Mouse (Mus musculus) lung, postnatal 4 days (tissue): ENCODE results near the gene Gzmm.

Source experiments
- DNase-seq, 2 experiments: peaks; one replicate each; pipeline ENCODE4 v3.0.0; 2021

Gzmm gene

DNA sequence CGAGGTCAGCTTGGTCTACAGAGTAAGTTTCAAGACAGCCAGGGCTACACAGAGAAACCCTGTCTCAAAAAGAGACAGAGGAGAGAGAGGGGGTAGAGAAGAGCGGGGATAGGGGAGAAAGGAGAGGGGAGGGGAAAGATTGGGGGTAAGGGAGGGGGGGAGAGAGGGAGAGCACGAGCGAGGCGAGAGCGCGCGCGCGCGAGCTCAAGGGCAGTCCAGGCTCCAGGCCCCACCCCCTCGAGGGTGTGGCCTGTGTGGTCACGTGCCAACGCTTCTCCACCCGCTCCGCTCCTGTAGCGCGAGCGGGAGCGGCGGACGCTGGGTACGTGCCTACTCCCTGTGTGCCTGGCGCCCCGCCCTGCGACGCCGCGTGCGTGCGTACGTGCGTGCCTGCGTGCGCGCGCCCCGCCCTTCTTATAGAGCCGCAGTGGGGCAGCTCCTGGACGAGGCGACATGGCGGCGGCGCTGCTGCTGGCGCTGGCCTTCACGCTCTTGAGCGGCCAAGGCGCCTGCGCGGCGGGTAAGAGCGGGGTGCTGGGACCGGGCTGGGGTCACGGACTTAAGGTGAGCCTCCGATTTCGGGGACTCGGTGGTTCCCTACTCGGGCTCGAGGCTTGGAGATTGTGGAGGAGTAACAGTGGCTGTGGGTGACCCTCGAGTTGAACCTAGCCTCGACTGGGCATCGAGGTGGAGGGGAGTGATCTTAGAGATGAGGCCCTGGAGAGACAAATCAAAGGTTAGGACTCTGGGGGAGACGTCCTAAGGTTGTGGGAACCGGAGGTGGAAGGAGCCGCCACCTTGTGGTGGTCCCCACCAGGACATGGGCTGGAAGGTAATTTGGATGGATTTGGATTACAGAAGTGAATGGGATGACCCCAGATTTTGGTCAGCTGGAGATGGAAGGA, 15.5 kb downstream of the Gzmm start, which contains the start of gene Bsg:
Gene Bsg, plus strand, starts transcription at position 427 of the 905 bp plus-strand sequence.
- peak; percentile 99 to 100 for DNase-seq

- no peak for DNase-seq
These were observed 16.1 kb downstream of the Gzmm start for GRCm38 (mm10) chr10:79704970-79705360.

- no peak for DNase-seq
These were observed 17.1 kb downstream of the Gzmm start for GRCm38 (mm10) chr10:79705951-79706350.

- DNase-seq: no peak
These were observed 17.7 kb downstream of the Gzmm start for GRCm38 (mm10) chr10:79706406-79707094.

DNA sequence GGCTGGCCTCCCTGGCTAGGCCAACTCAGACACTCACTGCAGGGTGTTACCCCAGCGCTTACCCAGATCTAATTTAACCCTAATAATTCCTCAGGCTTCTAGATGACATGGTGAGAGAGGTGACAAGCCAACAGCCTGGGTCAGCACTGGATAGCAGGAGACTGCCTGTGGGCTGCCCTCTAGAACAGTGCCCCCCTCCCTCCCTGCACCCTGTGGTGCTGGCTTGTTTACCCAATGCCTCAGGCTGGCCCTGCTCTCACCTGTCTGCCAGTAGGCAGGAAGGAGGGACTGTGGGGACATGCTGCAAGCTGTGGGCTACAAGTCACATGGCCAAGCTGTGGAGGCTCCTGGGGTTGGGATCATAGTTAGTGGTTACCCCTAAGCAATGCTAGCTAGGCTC, 18.3 kb downstream of the Gzmm start:
- no peak for DNase-seq

- no peak for DNase-seq
These were observed 18.9 kb downstream of the Gzmm start for GRCm38 (mm10) chr10:79707759-79708158.

DNA sequence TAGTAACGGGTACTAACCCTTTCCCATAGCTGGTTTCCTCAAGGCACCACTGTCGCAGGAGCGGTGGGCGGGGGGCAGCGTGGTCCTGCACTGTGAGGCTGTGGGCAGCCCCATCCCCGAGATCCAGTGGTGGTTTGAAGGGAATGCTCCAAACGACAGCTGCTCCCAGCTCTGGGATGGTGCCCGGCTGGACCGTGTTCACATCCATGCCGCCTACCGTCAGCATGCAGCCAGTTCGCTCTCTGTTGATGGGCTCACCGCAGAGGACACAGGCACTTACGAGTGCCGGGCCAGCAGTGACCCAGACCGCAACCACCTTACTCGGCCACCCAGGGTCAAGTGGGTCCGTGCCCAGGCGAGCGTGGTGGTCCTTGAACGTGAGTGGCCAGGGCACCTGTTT, 19.8 kb downstream of the Gzmm start:
- no peak for DNase-seq

GRCm38 (mm10) chr10:79709307-79709706, 20.5 kb downstream of the Gzmm start:
- no peak for DNase-seq

DNA sequence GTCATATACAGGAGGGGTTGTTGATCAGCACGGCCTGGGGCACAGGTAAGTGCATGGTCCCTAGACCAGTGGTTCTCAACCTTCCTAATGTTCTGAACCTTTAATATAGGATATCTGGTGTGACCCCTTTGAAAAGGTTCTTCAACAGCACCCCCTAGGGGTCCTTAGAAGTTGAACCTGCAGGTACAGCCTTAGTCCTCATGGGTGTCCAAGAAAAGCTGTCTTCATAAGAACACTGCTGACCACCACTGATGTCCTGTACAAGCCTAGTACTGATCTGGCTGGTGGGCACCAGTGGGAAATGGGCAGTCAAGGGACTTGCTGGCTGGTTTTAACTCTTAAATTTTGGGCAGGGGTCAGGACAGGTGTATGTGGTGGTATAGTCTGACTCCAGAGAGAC, 23.2 kb downstream of the Gzmm start:
- no peak for DNase-seq

GRCm38 (mm10) chr10:79712499-79713126, 23.8 kb downstream of the Gzmm start:
- DNase-seq: peak; percentile 78 to 87

- DNase-seq: no peak
These were observed 24.3 kb downstream of the Gzmm start for GRCm38 (mm10) chr10:79713163-79713562.

- DNase-seq: peak in 1 of 2 experiments; percentile 29
These were observed 26.2 kb downstream of the Gzmm start for GRCm38 (mm10) chr10:79714996-79715395.

GRCm38 (mm10) chr10:79716254-79716987, 27.6 kb downstream of the Gzmm start, which contains the start of gene Hcn2:
TSS of gene Hcn2 (plus strand) at chr10:79716634.
- peak in 1 of 2 experiments; percentile 25 for DNase-seq

DNA sequence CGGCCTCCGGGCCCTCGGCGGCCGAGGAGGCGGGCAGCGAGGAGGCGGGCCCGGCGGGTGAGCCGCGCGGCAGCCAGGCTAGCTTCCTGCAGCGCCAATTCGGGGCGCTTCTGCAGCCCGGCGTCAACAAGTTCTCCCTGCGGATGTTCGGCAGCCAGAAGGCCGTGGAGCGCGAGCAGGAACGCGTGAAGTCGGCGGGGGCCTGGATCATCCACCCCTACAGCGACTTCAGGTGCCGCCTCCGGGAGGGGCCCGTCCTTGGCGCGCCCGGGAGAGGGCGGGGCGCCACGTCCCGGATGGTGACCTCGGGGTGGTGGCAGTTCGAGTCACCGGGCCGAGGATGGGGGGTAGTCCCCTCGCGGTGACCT, 28.2 kb downstream of the Gzmm start:
- DNase-seq: peak in 1 of 2 experiments; percentile 33

GRCm38 (mm10) chr10:79717640-79718357, 29.0 kb downstream of the Gzmm start:
- DNase-seq: peak; percentile 54 to 80

DNA sequence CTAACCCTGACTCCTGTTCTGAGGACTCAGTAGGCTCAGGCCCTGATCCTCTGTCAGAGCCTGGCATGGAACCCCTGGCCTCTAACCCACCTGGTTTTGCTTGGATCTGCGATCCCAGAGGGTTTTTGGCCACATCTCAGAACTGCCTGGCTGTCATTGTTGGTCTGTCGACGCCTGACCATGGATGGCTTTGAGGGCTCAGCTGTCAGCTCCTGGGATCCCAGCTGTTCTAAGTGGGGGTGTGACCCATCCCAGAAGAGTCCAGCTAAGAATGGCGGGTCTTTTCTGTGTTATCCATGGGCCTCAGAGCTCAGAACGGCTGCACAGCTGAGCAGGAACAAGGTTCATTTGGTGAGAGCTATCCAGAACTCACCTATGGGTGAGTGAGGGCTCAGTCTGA, 32.3 kb downstream of the Gzmm start:
- DNase-seq: no peak

DNA sequence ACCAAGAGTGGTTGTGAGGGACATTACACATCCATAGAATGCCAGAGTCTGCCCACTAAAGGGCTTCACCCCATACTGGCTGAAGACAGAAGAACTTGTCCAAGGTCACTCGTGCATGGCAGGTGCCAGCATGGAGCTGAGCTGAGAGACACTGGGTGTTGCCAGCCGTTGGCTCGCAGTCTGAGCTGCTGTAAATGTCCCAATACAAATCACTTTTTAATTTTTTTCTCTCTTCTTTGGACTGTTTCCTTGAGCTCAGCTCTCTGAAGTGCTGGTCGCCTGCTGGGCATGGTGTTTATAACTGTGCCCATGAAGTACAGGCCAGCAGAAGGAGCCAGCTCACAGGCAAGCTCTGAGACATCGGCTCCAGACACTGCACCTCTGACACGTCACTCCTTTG, 34.2 kb downstream of the Gzmm start:
- DNase-seq: no peak

DNA sequence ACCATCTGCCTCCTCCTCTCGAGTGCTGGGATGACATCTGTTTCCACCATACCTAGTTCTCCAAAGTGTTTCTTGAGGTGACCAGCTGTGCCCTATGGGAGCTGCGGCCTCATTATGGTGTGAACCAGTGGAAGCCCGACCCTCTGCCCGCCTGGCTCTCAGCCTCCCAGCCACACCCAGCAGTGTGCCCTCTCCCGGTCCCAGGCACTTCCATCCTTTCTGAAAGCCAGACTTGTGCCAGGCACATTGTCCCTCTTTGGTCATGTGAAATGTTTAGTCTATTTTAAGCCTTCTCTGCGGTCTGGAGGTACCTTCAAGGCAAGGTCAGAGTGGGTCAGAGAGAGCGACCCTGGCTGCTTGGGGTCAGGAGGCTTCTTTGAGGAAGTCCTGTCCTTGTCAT, 34.9 kb downstream of the Gzmm start:
- DNase-seq: no peak

DNA sequence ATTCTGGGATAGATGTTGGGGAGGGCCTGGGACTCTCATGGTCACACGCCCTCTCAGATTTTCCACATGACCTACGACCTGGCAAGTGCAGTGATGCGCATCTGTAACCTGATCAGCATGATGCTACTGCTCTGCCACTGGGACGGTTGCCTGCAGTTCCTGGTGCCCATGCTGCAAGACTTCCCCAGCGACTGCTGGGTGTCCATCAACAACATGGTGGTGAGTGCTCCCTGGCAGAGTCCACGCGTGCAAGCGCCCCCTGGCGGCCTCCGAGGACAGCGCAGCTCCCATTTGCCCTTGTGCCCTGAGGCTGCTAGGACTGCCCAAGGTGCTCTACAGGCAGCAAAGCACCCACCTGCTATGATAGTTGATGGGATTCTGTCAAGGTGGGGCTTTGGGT, 37.3 kb downstream of the Gzmm start:
- peak; percentile 60 to 72 for DNase-seq

DNA sequence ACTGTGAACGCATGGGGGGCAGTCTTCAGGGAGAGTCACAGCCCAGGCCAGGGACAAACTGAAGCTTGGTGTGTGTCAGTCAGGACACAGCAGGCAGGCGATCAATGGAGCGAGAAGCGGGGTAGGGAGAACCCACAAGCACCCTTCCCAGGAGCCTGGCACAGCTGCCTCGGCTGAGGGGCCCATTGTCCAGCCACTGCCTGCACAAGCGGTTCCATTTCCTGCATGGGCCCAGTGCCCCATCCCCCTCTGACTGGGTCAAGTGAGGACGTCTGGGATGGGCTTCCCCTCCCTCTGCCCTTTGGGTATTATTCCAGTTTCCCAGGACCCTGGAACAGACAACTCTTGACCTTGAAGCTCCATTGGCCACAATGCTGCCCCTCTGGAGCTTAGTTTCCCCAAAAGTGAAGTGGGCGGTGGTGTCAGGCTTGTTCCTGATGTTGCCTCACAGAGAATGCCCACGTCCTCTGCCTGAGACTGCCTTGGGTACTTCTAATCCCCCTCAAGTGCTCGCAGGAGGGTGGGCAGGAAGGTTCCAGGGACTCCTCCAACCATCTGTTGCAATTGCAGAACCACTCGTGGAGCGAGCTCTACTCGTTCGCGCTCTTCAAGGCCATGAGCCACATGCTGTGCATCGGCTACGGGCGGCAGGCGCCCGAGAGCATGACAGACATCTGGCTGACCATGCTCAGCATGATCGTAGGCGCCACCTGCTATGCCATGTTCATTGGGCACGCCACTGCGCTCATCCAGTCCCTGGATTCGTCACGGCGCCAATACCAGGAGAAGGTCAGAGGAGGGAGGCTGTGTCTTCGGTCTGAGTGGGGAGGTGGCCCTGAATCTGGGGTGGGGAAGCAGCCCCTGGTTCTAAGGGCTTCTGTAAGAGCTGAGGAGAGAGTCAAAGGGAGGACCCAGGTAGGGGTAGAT, 39.8 kb downstream of the Gzmm start:
- DNase-seq: no peak
